Mouse (Mus musculus): ENCODE data around the gene Kpna7.
A peak's percentile ranks its signal among the peaks of the same experiment; 100 is the strongest.

Gene Kpna7

DNA sequence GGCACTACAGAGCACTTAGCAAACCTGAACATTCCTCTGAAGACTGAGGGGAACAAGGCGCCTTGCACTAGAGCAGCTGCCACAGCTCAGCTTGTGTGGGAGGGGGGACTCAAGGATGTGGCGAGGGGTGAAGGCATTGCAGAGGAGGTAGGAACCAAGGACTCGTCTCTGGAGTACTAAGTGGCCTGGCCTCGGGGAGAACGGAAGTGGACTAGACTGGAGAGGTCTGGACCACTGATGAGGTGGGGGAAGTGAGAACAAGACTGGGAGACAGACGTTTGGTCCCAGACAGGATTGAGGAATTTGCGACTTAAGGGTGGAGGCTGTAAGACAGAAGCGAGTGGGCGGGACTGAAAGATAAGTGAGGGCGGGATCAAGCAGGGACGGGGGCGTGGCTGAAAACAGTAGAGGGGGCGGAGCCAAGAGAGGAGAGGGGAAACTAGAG is 120.0 kb downstream of the Kpna7 start:
- DNase-seq (ENCODE audit: low spot score), result peak; percentile 52

DNA sequence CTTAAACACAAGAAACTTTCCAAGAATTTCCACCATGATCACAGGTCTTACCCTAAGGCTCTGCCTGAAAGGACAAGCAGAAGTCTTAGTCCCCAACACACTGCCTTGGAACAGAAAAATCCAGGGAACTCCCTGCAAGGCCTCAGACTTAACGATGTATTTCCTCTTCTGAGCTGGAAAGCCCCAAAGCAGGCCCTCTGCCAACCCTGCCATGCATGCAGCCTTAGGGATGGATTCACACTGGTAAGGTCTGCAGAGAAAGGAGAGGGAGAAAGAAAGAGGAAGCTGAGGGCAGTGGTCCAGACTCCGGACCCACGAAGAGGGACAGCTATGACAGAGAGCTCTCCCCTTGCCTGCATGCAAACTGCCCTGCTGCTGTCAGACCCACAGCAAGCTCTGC is 120.4 kb downstream of the Kpna7 start:
- peak; percentile 32 for DNase-seq (ENCODE audit: low spot score)

DNA sequence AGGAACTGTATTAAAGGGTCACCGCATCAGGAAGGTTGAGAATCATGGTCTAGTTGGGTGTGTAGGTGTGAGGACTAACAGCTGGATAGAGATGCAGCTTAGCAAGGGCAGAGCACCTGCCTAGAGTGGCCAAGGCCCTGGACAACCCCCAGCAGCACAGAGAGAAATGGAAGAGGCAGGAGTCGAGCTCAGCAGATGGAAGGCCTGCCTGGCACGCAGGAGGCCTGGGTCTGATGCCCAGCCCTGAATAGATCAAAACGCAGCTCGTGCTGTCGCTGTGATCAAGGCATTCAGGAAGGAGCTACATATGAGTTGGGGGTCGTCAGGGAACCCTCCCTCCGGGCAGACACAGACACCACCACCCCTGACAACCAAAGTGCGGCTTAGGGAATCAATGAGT is 125.6 kb downstream of the Kpna7 start:
- no peak for DNase-seq (ENCODE audit: low spot score)

DNA sequence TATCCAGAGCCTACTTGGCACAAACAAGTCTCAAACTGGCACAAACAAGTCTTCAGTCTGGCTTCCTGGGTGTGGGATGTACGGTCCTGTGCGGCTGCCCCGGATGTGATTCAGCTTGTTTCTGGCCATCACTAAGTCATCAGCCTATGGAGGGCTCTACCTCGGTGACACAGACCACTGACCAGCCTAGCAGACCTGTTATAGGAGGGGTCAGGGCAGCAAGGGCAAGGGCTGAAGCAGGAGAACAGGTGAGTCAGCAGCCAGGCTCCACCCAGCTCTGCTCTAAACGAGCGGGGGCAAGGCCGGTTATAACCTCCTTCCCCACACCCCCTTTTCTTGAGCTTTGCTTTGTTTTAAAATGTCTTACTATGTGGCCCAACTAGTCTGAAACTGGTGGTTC is 129.4 kb downstream of the Kpna7 start:
- no peak for DNase-seq (ENCODE audit: low spot score)

DNA sequence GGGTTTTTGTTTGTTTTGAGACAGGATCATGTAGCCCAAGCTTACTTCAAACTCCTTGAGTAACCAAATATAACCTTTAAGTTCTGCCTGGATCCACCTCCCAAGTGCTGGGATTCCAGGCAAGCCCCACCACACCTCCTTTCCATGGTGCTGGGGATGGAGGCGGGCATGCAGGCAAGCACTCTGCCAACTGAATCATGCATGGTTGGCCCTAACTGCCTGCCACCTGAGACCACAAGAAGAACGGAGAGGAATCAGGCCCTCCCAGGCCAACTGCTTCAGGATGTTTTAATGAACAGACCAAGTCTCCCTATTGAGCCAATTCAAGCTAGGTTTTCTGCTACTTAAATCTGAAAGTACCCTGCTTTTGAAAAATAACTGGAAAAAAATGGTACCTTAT is 131.2 kb downstream of the Kpna7 start:
- DNase-seq (ENCODE audit: low spot score), result no peak

DNA sequence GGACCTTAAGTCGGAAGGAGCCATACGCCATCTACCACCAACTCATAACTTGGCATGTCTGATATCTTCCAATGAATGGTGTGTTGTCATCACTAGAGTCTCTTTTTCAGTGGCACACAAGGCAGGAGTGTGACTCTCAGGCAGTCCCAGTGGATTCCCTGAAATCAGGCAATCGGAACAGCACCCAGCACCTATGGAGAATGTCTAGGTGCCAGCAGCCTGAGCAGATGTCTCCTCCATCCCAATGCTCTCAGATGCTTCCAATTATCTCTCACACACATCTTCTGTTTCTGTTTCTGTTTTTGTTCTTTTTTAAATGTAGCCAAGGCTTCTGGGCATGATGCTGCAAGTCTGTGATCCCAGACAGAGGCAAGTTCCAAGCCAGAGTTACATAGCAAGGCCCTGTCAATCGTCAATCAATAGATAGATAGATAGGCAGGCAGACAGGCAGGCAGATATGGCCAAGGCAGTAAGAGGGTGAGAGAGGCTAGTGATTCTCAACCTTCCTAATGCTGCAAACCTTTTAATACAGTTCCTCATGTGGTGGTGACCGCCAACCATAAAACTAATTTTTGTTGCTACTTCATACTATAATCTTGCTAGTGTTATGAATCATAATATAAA is 133.3 kb downstream of the Kpna7 start:
- DNase-seq (ENCODE audit: low spot score), result no peak

DNA sequence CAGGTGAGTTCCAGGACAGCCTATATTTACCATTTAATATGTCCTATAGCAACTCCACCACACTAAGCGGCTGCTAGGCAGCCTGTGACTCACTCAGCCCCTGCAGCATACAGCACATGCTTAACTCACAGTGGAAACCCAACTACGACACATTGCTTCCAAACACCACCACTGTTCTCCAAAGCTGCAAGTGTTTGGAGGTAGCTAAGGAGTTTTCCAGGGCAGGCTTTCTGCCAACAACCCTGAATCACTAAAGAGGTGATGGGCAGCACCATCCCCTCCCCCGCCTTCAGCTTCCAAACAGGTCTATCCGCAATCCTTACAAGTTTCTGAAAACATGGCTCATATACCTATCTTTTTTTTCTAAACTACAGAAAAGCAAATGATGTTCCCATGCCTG is 134.0 kb downstream of the Kpna7 start:
- no peak for DNase-seq (ENCODE audit: low spot score)

DNA sequence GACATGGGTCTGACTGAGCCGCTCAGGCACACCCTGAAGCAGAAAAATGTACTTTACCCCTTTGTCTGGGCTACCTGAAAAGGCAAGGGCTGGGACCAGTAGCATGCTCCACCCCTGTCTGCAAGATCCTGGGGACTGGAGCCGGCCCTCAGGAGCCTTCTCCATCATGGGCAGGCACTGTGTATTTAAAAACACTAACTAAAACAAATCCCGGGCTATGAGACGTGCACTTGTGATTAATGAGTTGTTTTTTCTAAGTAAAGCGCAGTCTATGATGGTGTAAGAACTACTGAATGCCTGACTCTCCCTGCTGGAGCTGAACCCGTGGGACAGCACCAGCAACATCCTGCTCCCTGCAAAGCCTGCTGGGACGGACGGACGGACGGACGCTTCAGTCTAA is 135.4 kb downstream of the Kpna7 start:
- DNase-seq (ENCODE audit: low spot score), result no peak

DNA sequence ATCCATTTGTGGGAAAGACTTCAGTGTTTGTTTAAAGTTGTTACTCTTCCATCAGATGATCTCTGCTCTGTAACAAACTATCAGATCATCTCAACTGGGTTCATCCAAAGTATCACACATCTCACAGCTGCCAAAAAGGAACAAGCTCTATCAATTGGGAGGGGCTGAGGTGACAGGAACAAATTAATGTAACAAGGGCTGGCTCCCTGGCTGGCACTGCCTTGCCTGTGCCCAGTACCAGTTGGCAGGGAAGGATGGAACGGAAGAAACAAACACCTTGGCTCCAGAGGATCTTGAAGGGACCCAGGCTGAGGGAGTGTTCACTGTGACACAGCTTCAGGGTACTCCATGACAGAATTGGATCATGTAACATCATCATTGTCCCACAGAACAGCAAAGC is 135.8 kb downstream of the Kpna7 start:
- DNase-seq (ENCODE audit: low spot score), result no peak

DNA sequence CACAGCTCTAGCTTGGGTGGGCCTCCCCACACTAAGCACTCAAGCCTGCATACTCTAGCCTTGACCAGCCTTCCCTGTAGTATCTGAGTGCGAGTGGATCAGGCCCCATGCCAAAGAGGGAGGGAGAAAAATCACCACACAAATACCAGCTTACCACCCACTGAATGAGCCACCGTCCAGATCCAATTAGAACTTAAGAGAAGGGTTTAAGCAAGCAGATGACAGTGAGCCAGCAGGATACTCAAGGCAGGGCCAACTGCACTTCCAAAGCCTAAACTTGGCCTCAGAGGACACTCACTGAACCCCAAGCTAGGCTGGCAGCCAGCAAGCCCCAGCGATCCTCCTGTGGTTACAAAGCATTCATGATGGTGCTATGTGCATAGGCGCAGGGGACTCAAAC is 137.8 kb downstream of the Kpna7 start:
- DNase-seq (ENCODE audit: low spot score), result peak; percentile 49

DNA sequence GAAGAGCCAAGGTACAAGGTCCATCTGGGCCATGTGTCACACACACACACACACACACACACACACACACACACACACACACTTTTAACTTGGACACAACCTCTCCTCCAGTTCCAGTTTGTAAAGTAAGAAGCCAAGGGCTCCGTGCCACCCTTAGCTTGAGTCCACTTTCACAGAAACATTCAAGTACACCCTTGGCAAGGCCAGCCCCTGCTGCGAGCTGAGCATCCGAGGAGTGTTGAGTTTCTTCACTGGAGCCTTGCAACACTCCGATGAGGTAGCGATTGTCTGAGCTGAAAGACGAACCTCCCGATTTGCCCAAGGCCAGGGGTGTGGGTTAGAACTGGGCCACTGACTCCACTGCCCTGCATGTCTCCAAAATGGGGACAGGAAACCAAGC is 138.9 kb downstream of the Kpna7 start:
- no peak for DNase-seq (ENCODE audit: low spot score)

DNA sequence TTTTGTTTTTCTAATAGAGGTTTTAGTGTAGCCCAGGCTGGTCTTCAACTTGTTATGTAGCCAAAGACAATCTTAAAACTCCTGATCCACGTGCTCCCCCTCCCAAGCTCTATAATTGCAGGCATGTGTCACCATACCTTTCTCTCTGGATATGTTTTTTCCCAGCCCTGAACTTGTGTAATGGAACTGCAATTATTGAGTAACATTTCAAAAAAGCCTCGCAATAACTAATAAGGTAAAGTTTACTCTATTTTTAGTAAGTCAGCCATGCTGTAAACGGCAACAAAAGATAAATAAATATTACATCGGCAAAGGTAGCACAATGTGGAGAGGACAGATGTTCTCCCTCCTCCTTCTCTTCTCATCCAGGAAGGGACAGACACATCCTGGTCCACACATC is 139.5 kb downstream of the Kpna7 start:
- DNase-seq (ENCODE audit: low spot score), result no peak

DNA sequence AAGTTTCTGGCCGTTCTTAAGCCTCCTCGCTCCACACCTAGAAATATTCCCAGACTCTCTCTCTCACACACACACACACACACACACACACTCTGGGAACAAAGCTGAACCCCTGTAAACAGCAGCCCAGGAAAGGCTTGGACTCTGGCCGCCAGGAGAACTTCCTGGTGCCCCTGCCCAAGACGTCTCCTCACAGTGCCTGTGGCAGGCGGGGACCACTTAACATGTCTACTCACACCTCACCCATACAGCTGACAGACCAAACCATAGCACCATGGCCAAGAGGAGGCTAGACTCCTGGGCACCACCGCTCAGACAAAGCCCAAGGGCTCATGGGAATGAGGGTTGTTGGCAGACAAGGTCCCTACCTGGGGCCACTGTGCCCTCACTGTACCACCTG is 140.5 kb downstream of the Kpna7 start:
- DNase-seq (ENCODE audit: low spot score), result no peak

DNA sequence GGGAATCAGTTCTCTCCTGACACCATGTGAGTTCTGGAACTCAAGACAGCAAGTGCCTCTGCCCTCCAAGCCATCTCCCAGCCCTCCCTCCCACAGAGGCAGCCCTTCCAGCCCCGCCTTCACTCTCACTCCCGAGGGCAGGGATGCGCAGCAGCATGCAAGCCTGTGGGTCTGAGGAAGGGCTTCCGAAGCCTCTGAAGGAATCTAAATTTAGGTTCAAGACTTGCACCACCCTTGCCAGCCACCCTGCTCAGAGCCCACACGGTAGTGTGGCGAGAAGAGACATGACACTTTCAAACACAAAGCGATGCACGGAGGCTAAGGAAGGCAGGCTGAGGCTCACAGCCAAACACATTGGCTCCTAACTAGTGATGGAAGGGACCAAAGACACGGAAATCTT is 141.4 kb downstream of the Kpna7 start:
- no peak for DNase-seq (ENCODE audit: low spot score)

DNA sequence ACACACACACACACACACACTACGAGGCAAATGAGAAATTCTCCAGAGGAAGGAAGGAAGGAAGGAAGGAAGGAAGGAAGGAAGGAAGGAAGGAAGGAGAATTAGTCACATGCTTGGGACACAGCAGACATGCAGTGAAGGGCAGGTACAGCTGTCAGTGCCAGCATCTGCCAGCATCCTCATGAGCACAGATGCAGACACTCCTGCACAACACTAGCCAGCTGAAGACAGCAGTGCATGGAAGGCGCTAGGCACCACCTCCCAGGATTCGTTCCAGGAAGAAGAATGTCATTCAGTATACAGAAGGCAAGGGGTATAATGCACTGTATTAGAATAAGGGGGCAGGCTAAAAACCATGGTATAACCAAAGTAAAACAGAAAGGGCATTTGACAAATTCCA is 142.9 kb downstream of the Kpna7 start:
- no peak for DNase-seq (ENCODE audit: low spot score)

DNA sequence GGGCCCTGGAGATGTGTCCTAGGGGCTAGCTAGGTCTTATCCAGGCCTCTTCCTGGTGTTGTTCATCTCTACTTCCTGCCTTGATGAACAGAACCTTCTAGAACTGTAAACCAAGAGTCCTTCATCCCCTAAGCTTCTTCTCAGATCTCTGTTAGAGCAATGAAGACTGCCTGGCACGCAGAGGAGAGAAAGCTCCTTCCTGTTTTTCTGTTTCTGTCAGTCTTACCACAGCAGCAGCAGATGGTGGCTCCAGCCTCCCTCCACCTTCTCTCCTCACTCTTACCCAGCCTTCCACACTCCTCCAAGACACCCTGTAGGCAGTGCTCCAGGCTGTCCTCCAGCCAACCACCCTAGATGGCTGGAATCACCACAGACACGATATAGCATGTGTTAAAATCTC is 146.5 kb downstream of the Kpna7 start:
- no peak for DNase-seq (ENCODE audit: low spot score)

Measured in ovary, postnatal 36 days (tissue).